Mouse (Mus musculus): ENCODE data around the gene Fcho1.

DNA sequence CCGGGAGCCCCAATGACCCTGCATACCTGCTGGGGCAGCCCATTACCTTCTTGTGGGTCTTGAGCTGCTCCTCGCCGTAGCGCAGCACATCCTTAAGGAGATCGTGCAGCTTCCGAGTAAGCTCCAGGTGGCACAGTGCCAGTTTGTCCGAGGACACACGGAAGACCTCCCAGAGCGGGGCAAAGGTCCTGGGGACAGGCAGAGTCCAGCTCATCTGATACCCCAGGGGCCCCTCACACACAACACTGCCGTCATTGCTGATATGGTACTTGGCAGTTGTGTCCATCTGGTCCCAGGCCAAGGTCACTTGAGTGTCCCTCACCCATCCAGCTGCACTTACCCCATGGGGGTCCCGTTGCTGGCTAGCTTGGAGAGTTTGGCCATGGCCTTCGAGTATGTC lies 8.4 kb downstream of the Fcho1 start:
- TF ChIP-seq GATA1 (IDR thresholded peaks at IDR 0.05; ENCODE audit: borderline replicate concordance, low read length), result no peak
- TF ChIP-seq FLI1 (IDR thresholded peaks at IDR 0.05; ENCODE audit: low read length), result no peak

Measured in megakaryocyte, embryonic 14.5 days (primary cell).